Mouse (Mus musculus) MEL (cell line): ENCODE results near the gene Sh3glb1. TPM values are rescaled to one million over a fixed set of nuclear protein-coding genes. Genes with fewer than 3 reads are reported as not detected.
A peak's percentile ranks its signal among the peaks of the same experiment; 100 is the strongest.

Experiments
- DNase-seq: peaks from one replicate; pipeline ENCODE4 v3.0.0; 2011; ENCODE audit warnings: low read depth, low spot score
- H3K27ac ChIP-seq: 2 replicates; pipeline ENCODE4 v1.5.1; 2012; ENCODE audit warnings: low read depth, mild to moderate bottlenecking, control low read depth, low read length, moderate library complexity; ENCODE audit not compliant: control insufficient read depth
- H3K27me3 ChIP-seq, 2 experiments: fragments of 150-350 bp in 1 of 2; sonication (generic) in 1 of 2; 2 replicates each; pipeline ENCODE4 v1.6.1; 2012; ENCODE audit warnings: low read length in 2 of 2, mild to moderate bottlenecking in 2 of 2, improper control_type of control experiment in 1 of 2, moderate library complexity in 1 of 2; ENCODE audit not compliant: insufficient read depth in 2 of 2, control insufficient read depth in 1 of 2
- H3K36me3 ChIP-seq, 2 experiments: 2 replicates each; pipeline ENCODE4 v1.6.1; 2012 to 2014; ENCODE audit warnings: low read length in 2 of 2, improper control_type of control experiment in 1 of 2, inconsistent platforms in 1 of 2, mild to moderate bottlenecking in 1 of 2; ENCODE audit not compliant: insufficient read depth in 2 of 2, control insufficient read depth in 1 of 2
- H3K4me1 ChIP-seq, 2 experiments: fragments of 150-350 bp in 1 of 2; sonication (generic) in 1 of 2; 2 replicates each; pipeline ENCODE4 v1.6.1; 2012; ENCODE audit warnings: low read length in 2 of 2, improper control_type of control experiment in 1 of 2, mild to moderate bottlenecking in 1 of 2; ENCODE audit not compliant: insufficient read depth in 2 of 2, control insufficient read depth in 1 of 2
- H3K4me3 ChIP-seq, 2 experiments: fragments of 150-350 bp in 1 of 2; sonication (generic) in 1 of 2; 2 replicates each; pipeline ENCODE4 v1.5.1; 2012; ENCODE audit warnings: low read depth in 2 of 2, low read length in 2 of 2, mild to moderate bottlenecking in 2 of 2, moderate library complexity in 2 of 2, control low read depth in 1 of 2, improper control_type of control experiment in 1 of 2; ENCODE audit not compliant: control insufficient read depth in 1 of 2, insufficient read depth in 1 of 2
- H3K79me2 ChIP-seq: 2 replicates; pipeline ENCODE4 v1.6.1; 2012; ENCODE audit warnings: mild to moderate bottlenecking, low read length, moderate library complexity; ENCODE audit not compliant: control insufficient read depth, poor library complexity, insufficient read depth
- H3K9ac ChIP-seq: 2 replicates; pipeline ENCODE4 v1.6.1; 2012; ENCODE audit warnings: low read depth, mild to moderate bottlenecking, control low read depth, low read length, moderate library complexity; ENCODE audit not compliant: control insufficient read depth, poor library complexity, severe bottlenecking
- H3K9me3 ChIP-seq: fragments of 150-350 bp; sonication (generic); replicated peaks from 2 replicates; pipeline ENCODE4 v1.6.1; 2012; ENCODE audit warnings: mild to moderate bottlenecking, low read length, improper control_type of control experiment, moderate library complexity; ENCODE audit not compliant: insufficient read depth
- BHLHE40 ChIP-seq: IDR thresholded peaks from 2 replicates; pipeline ENCODE4 v1.6.1; 2012; ENCODE audit warnings: low read depth, mild to moderate bottlenecking, inconsistent platforms, low read length, improper control_type of control experiment, borderline replicate concordance
- CHD1 ChIP-seq: IDR thresholded peaks from 2 replicates; pipeline ENCODE4 v1.6.1; 2012; ENCODE audit warnings: low read depth, mild to moderate bottlenecking, inconsistent platforms, low read length, improper control_type of control experiment
- CHD2 ChIP-seq: IDR thresholded peaks from 2 replicates; pipeline ENCODE4 v1.6.1; 2011; ENCODE audit warnings: low read length, improper control_type of control experiment
- CTCF ChIP-seq, 3 experiments: IDR thresholded peaks in 2 of 3; conservative IDR thresholded peaks in 1 of 3; 2 replicates each; pipeline ENCODE4 v1.5.1; 2011 to 2012; ENCODE audit warnings: low read length in 3 of 3, low read depth in 2 of 3, mild to moderate bottlenecking in 2 of 3, improper control_type of control experiment in 1 of 3, inconsistent platforms in 1 of 3, mixed read lengths in 1 of 3, moderate library complexity in 1 of 3; ENCODE audit not compliant: control insufficient read depth in 1 of 3, insufficient read depth in 1 of 3, poor library complexity in 1 of 3, severe bottlenecking in 1 of 3
- E2F4 ChIP-seq: IDR thresholded peaks from 2 replicates; pipeline ENCODE4 v1.6.1; 2011; ENCODE audit warnings: low read depth, low read length, improper control_type of control experiment, borderline replicate concordance
- ELF1 ChIP-seq: IDR thresholded peaks from 2 replicates; pipeline ENCODE4 v1.6.1; 2014; ENCODE audit warnings: low read depth, mild to moderate bottlenecking, inconsistent platforms, low read length, improper control_type of control experiment, moderate library complexity
- EP300 ChIP-seq, 2 experiments: IDR thresholded peaks; 2 replicates each; pipeline ENCODE4 v1.6.1; 2011; ENCODE audit warnings: improper control_type of control experiment in 2 of 2, low read length in 2 of 2, low read depth in 1 of 2, mild to moderate bottlenecking in 1 of 2
- ETS1 ChIP-seq: IDR thresholded peaks from 2 replicates; pipeline ENCODE4 v1.6.1; 2012; ENCODE audit warnings: low read depth, mild to moderate bottlenecking, inconsistent platforms, low read length, improper control_type of control experiment, moderate library complexity
- GABPA ChIP-seq: IDR thresholded peaks from 2 replicates; pipeline ENCODE4 v1.6.1; 2012; ENCODE audit warnings: low read depth, mild to moderate bottlenecking, inconsistent platforms, low read length, improper control_type of control experiment, moderate library complexity
- GATA1 ChIP-seq: IDR thresholded peaks from 2 replicates; pipeline ENCODE4 v1.6.1; 2011; ENCODE audit warnings: low read depth, low read length, improper control_type of control experiment
- JUND ChIP-seq: IDR thresholded peaks from 2 replicates; pipeline ENCODE4 v1.6.1; 2011; ENCODE audit warnings: low read depth, mild to moderate bottlenecking, improper control_type of control experiment, low read length
- KAT2A ChIP-seq: conservative IDR thresholded peaks from 2 replicates; pipeline ENCODE4 v1.6.1; 2012; ENCODE audit warnings: low read depth, low read length, improper control_type of control experiment, inconsistent platforms
- MAX ChIP-seq: IDR thresholded peaks from 2 replicates; pipeline ENCODE4 v1.6.1; 2011; ENCODE audit warnings: low read length, improper control_type of control experiment
- MEF2A ChIP-seq: IDR thresholded peaks from 2 replicates; pipeline ENCODE4 v1.6.1; 2014; ENCODE audit warnings: low read depth, mild to moderate bottlenecking, inconsistent platforms, low read length, improper control_type of control experiment; ENCODE audit not compliant: poor library complexity, insufficient replicate concordance, severe bottlenecking; ENCODE audit errors: extremely low read depth
- MXI1 ChIP-seq: IDR thresholded peaks from 2 replicates; pipeline ENCODE4 v1.6.1; 2011; ENCODE audit warnings: mild to moderate bottlenecking, low read depth, low read length, improper control_type of control experiment
- MYB ChIP-seq: IDR thresholded peaks from 2 replicates; pipeline ENCODE4 v1.6.1; 2011; ENCODE audit warnings: mild to moderate bottlenecking, low read depth, low read length, improper control_type of control experiment
- MYC ChIP-seq: IDR thresholded peaks from 2 replicates; pipeline ENCODE4 v1.6.1; 2011; ENCODE audit warnings: low read depth, mild to moderate bottlenecking, low read length, improper control_type of control experiment, moderate library complexity
- NELFE ChIP-seq: IDR thresholded peaks from 2 replicates; pipeline ENCODE4 v1.6.1; 2011; ENCODE audit warnings: low read depth, low read length, improper control_type of control experiment
- POLR2AphosphoS2 ChIP-seq: IDR thresholded peaks from 2 replicates; pipeline ENCODE4 v1.6.1; 2011; ENCODE audit warnings: low read length, improper control_type of control experiment
- RAD21 ChIP-seq: IDR thresholded peaks from 2 replicates; pipeline ENCODE4 v1.6.1; 2011; ENCODE audit warnings: mild to moderate bottlenecking, low read depth, low read length, improper control_type of control experiment
- RCOR1 ChIP-seq: IDR thresholded peaks from 2 replicates; pipeline ENCODE4 v1.6.1; 2012; ENCODE audit warnings: low read depth, mild to moderate bottlenecking, inconsistent platforms, low read length, improper control_type of control experiment
- SIN3A ChIP-seq: IDR thresholded peaks from 2 replicates; pipeline ENCODE4 v1.6.1; 2012; ENCODE audit warnings: low read length, improper control_type of control experiment, inconsistent platforms
- SMC3 ChIP-seq: IDR thresholded peaks from 2 replicates; pipeline ENCODE4 v1.6.1; 2011; ENCODE audit warnings: low read depth, low read length, improper control_type of control experiment
- TAL1 ChIP-seq: IDR thresholded peaks from 2 replicates; pipeline ENCODE4 v1.6.1; 2012; ENCODE audit warnings: mild to moderate bottlenecking, inconsistent platforms, low read length, moderate library complexity, mixed read lengths
- TBP ChIP-seq: IDR thresholded peaks from 2 replicates; pipeline ENCODE4 v1.8.0; 2011; ENCODE audit warnings: low read depth, low read length, improper control_type of control experiment
- TCF12 ChIP-seq: IDR thresholded peaks from 2 replicates; pipeline ENCODE4 v1.6.1; 2014; ENCODE audit warnings: low read depth, mild to moderate bottlenecking, inconsistent platforms, low read length, improper control_type of control experiment, moderate library complexity
- UBTF ChIP-seq: IDR thresholded peaks from 2 replicates; pipeline ENCODE4 v1.6.1; 2012; ENCODE audit warnings: low read depth, mild to moderate bottlenecking, inconsistent platforms, low read length, improper control_type of control experiment, moderate library complexity, borderline replicate concordance; ENCODE audit not compliant: insufficient read depth
- USF1 ChIP-seq: IDR thresholded peaks from 2 replicates; pipeline ENCODE4 v1.6.1; 2014; ENCODE audit warnings: low read depth, mild to moderate bottlenecking, inconsistent platforms, low read length, improper control_type of control experiment, moderate library complexity
- USF2 ChIP-seq, 2 experiments: IDR thresholded peaks; 2 replicates each; pipeline ENCODE4 v1.6.1; 2011 to 2012; ENCODE audit warnings: improper control_type of control experiment in 2 of 2, low read length in 2 of 2, borderline replicate concordance in 1 of 2, inconsistent platforms in 1 of 2, low read depth in 1 of 2, mild to moderate bottlenecking in 1 of 2; ENCODE audit not compliant: insufficient read depth in 1 of 2
- ZC3H11A ChIP-seq: IDR thresholded peaks from 2 replicates; pipeline ENCODE4 v1.6.1; 2012; ENCODE audit warnings: low read depth, mild to moderate bottlenecking, inconsistent platforms, low read length, improper control_type of control experiment
- ZKSCAN1 ChIP-seq: IDR thresholded peaks from 2 replicates; pipeline ENCODE4 v1.6.1; 2012; ENCODE audit warnings: low read depth, mild to moderate bottlenecking, inconsistent platforms, low read length, improper control_type of control experiment, moderate library complexity
- ZMIZ1 ChIP-seq: IDR thresholded peaks from 2 replicates; pipeline ENCODE4 v1.6.1; 2012; ENCODE audit warnings: low read depth, mild to moderate bottlenecking, inconsistent platforms, low read length, improper control_type of control experiment, moderate library complexity
- ZNF384 ChIP-seq: IDR thresholded peaks from 2 replicates; pipeline ENCODE4 v1.6.1; 2012; ENCODE audit warnings: low read depth, mild to moderate bottlenecking, inconsistent platforms, low read length, improper control_type of control experiment
- polyA plus RNA-seq, 2 experiments: library from polyadenylated mRNA; stranded (reverse) in 1 of 2; unstranded in 1 of 2; fragments of >175 nt in 1 of 2; fragments of >200 nt in 1 of 2; gene quantifications; 2 replicates each; pipeline versions ENCODE4 v1.2.1 to v1.2.4; 2012; ENCODE audit warnings: low replicate concordance in 2 of 2, low read depth in 1 of 2; ENCODE audit not compliant: insufficient read length in 2 of 2, insufficient read depth in 1 of 2, missing spikeins in 1 of 2
- total RNA-seq: library from RNA; depleted of rRNA; stranded (reverse); fragments of 300-350 nt; gene quantifications from 2 replicates; pipeline ENCODE4 v1.2.3, GENCODE M21; 2012

Gene Sh3glb1
- total and polyA plus RNA-seq, 3 experiments, result 33.9 to 89.2 (median 61.9) TPM

- peak; percentile 81 for TF ChIP-seq MXI1
- peak; percentile 82 to 92 for TF ChIP-seq EP300 (IDR thresholded peaks at IDR 0.05; ENCODE audit: low read depth in 1 of 2, low read length in 2 of 2)
- TF ChIP-seq BHLHE40, result peak; percentile 79
- no peak for TF ChIP-seq RAD21
Observed at GRCm38 (mm10) chr3:144669944-144670874, 49.9 kb downstream of the Sh3glb1 start (continued).

- Histone ChIP-seq H3K27ac (peak overlapping the region; percentile 59), H3K79me2 (no peaks in the 10 kb centered on the region), H3K36me3 (peaks cover 0 to 24% of the 10 kb centered on the region in 2 experiments; a peak in 2 of 4 replicates), H3K4me1 (peaks cover 11 to 19% of the 10 kb centered on the region in 2 experiments), H3K27me3 (no peaks in the 10 kb centered on the region), H3K9me3 (no peaks in the 10 kb centered on the region), H3K9ac (peak overlapping the region; percentile 21), H3K4me3 (peak overlapping the region; percentile 3 to 14; a peak in 2 of 4 replicates)
- DNase-seq, result peak; percentile 80
- no peak for TF ChIP-seq ELF1
- TF ChIP-seq CHD1, result no peak
- no peak for TF ChIP-seq MYC
- TF ChIP-seq TCF12, result peak; percentile 44; the same call in 1 of the 2 replicates
- no peak for TF ChIP-seq CTCF (IDR thresholded peaks at IDR 0.05 in 2 of 3, conservative IDR thresholded peaks at IDR 0.05 in 1 of 3; ENCODE audit: control insufficient read depth in 1 of 3, insufficient read depth in 1 of 3, low read depth in 2 of 3, low read length in 3 of 3, poor library complexity in 1 of 3, severe bottlenecking in 1 of 3)
- TF ChIP-seq MYB, result no peak
- TF ChIP-seq ZMIZ1, result no peak
- no peak for TF ChIP-seq ZNF384
- TF ChIP-seq RCOR1, result peak; percentile 40
- TF ChIP-seq TBP, result no peak
- TF ChIP-seq ZC3H11A, result no peak
- TF ChIP-seq UBTF, result no peak
- TF ChIP-seq SMC3, result no peak
- no peak for TF ChIP-seq ZKSCAN1
- no peak for TF ChIP-seq MXI1
- TF ChIP-seq RAD21, result no peak
- 0 out of 2 replicates have a peak, but pooled peaks have one; percentile 5 for TF ChIP-seq MAX
- TF ChIP-seq ETS1, result peak; percentile 68; the same call in 1 of the 2 replicates
- TF ChIP-seq E2F4, result no peak
- no peak for TF ChIP-seq BHLHE40
- TF ChIP-seq POLR2AphosphoS2, result no peak
- TF ChIP-seq TAL1, result peak; percentile 48
- TF ChIP-seq CHD2, result no peak
- no peak for TF ChIP-seq GATA1
- no peak for TF ChIP-seq MEF2A
- TF ChIP-seq GABPA, result no peak
- TF ChIP-seq SIN3A, result no peak
- TF ChIP-seq NELFE, result no peak
- TF ChIP-seq JUND, result no peak
- TF ChIP-seq USF1, result no peak
- no peak for TF ChIP-seq KAT2A
- no peak for TF ChIP-seq USF2 (IDR thresholded peaks at IDR 0.05; ENCODE audit: borderline replicate concordance in 1 of 2, insufficient read depth in 1 of 2, low read depth in 1 of 2, low read length in 2 of 2)
Observed at GRCm38 (mm10) chr3:144669457-144669864, 50.7 kb downstream of the Sh3glb1 start.
